Mouse (Mus musculus) gastrocnemius, adult 2 months (tissue): Measurements from ENCODE around the gene Grhl3. TPM values are rescaled to one million over a fixed set of nuclear protein-coding genes. Genes with fewer than 3 reads are reported as not detected.

Experiments used
- DNase-seq: peaks from one replicate; pipeline ENCODE4 v3.0.0; 2022
- H3K27ac ChIP-seq: fragments of 200-600 bp; 2 replicates; pipeline ENCODE4 v1.8.1; 2022; ENCODE audit warnings: mild to moderate bottlenecking
- H3K4me3 ChIP-seq: fragments of 200-600 bp; 2 replicates; pipeline ENCODE4 v1.8.1; 2022; ENCODE audit warnings: mild to moderate bottlenecking, moderate library complexity
- CTCF ChIP-seq: fragments of 200-600 bp; IDR thresholded peaks from 2 replicates; pipeline ENCODE4 v1.8.1; 2022; ENCODE audit warnings: antibody characterized with exemption, mild to moderate bottlenecking, moderate library complexity
- intact Hi-C: fragments of 180-260 bp; cut with DNase I; formaldehyde crosslinking; loops from one replicate; pipeline ENCODE4 v1.15.1; 2025
- microRNA-seq: library from miRNA; unstranded; fragments of <30 nt; microRNA quantifications from one replicate; pipeline ENCODE4 v1.2.0, GENCODE M21; 2021
- total RNA-seq, 2 experiments: library from RNA; stranded (reverse); gene quantifications; 2 replicates each; pipeline ENCODE4 v1.2.3; 2021

The Grhl3 gene
- total RNA-seq, 2 experiments from 2014 or later: not detected

GRCm38 (mm10) chr4:135493691-135494520 lies 79.5 kb downstream of the Grhl3 start:
- intact Hi-C loops: loop anchor here (2.0 kb wide), 1 partner anchor 59 kb away; no protein-coding TSS in a partner anchor
- Histone ChIP-seq H3K4me3 (peak overlapping the region; percentile 91), H3K27ac (peak overlapping the region; percentile 87)
- DNase-seq: peak; percentile 35
- no peak for TF ChIP-seq CTCF

DNA sequence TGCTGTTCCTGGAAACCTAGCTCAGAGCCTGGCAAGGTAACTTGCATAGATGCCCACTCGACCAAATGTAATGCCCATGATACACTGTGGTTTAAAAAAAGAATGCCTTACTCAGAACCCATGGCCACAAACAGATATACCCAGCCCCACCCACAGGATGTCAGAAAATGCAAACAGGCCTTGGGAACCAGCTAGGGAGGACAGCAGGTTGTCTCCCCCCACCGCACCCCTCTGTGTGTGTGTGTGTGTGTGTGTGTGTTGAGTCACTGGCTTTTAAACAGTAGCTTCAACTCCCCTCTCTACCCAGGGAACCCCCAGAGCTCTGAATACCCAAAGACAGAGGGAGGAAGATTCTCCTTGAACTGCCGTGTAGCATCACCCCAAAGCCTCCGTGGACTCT lies 80.2 kb downstream of the Grhl3 start:
- intact Hi-C loops: no loop called here
- Histone ChIP-seq H3K4me3 (peak overlapping the region; percentile 91), H3K27ac (peak overlapping the region; percentile 87)
- DNase-seq: no peak
- no peak for TF ChIP-seq CTCF

Small RNA genes within 50 kb of the gene (microRNA-seq; reads per million reads assigned to microRNA genes)
- not detected for gene Gm25317

Other genes starting within 250 kb of the Grhl3 start
- gene Srrm1, start 220.3 kb downstream of the Grhl3 start, total RNA-seq: 10 to 100 TPM; 68.8 to 71.7 TPM
- 1 to 10 TPM; 1.5 TPM for gene Ncmap, start 175.4 kb downstream of the Grhl3 start, total RNA-seq
- gene Rcan3, start 139.8 kb downstream of the Grhl3 start, total RNA-seq: 1 to 10 TPM; 3.1 to 4.0 TPM
- not detected for gene Stpg1, start 78.8 kb downstream of the Grhl3 start, total RNA-seq
- 10 to 100 TPM; 17.3 to 18.4 TPM for gene Nipal3, start 78.6 kb downstream of the Grhl3 start, total RNA-seq
- under 1 TPM; 0.17 to 0.31 TPM for gene Ifnlr1, start 112.7 kb upstream of the Grhl3 start, total RNA-seq
- gene Il22ra1, start 154.5 kb upstream of the Grhl3 start, total RNA-seq: not detected
- 100 to 1,000 TPM in 1 of 2 experiments, 10 to 100 TPM in 1; 31.1 to 100 TPM for gene Myom3, start 186.1 kb upstream of the Grhl3 start, total RNA-seq